Mouse (Mus musculus) adrenal gland, postnatal 10 days (tissue): ENCODE measurements around the gene Zzef1. TPM values are rescaled to one million over a fixed set of nuclear protein-coding genes. Genes with fewer than 3 reads are reported as not detected.
"Not testable (repeated sequence)": the region's sequence is repeated elsewhere in the genome, so short reads cannot be mapped to it uniquely, and the experiment has no call there.

Source experiments
- DNase-seq: peaks from one replicate; pipeline ENCODE4 v3.0.0; 2021; ENCODE audit warnings: mixed read lengths
- long read RNA-seq, 2 experiments: library from polyadenylated mRNA; stranded (forward); transcript quantifications; one replicate each; pipeline ENCODE4 v2.0.0; 2021
- total RNA-seq, 2 experiments: library from RNA; stranded (reverse); gene quantifications; 2 replicates each; pipeline ENCODE4 v1.2.3; 2021

The Zzef1 gene
- 10 to 100 TPM; 26.4 to 39.9 TPM for total RNA-seq
- long read RNA-seq, experiment 1, partial matches to known transcripts: 2 of 3 reads
- long read RNA-seq, experiment 1, other reads (novel, unspliced or antisense): 1 of 3 reads
- long read RNA-seq, experiment 2, partial matches to known transcripts: 6 of 6 reads
- long read RNA-seq, experiment 2, other reads (novel, unspliced or antisense): 0 of 6 reads

- DNase-seq: peak; percentile 94
Measured at GRCm38 (mm10) chr11:72795455-72796295, at the start of gene Zzef1, which contains the start of gene Cyb5d2. TSS of gene Zzef1 (plus strand) at chr11:72796226. TSS of gene Cyb5d2 (minus strand) at chr11:72796142.

- peak; percentile 27 for DNase-seq
Measured at GRCm38 (mm10) chr11:72751956-72752355, 44.1 kb upstream of the Zzef1 start.

- DNase-seq: no peak
Measured at GRCm38 (mm10) chr11:72758316-72758715, 37.7 kb upstream of the Zzef1 start.

GRCm38 (mm10) chr11:72759581-72759980 lies 36.4 kb upstream of the Zzef1 start:
- DNase-seq: no peak

GRCm38 (mm10) chr11:72760781-72761180 lies 35.2 kb upstream of the Zzef1 start:
- no peak for DNase-seq

GRCm38 (mm10) chr11:72764270-72764669 lies 31.8 kb upstream of the Zzef1 start:
- no peak for DNase-seq

GRCm38 (mm10) chr11:72767716-72768115 lies 28.3 kb upstream of the Zzef1 start:
- peak; percentile 42 for DNase-seq

GRCm38 (mm10) chr11:72769061-72769460 lies 27.0 kb upstream of the Zzef1 start:
- DNase-seq: no peak

GRCm38 (mm10) chr11:72770324-72770723 lies 25.7 kb upstream of the Zzef1 start:
- no peak for DNase-seq

- DNase-seq: no peak
Measured at GRCm38 (mm10) chr11:72770816-72771215, 25.2 kb upstream of the Zzef1 start.

GRCm38 (mm10) chr11:72771461-72771860 lies 24.6 kb upstream of the Zzef1 start:
- no peak for DNase-seq

- not testable (repeated sequence) for DNase-seq
Measured at GRCm38 (mm10) chr11:72772611-72773010, 23.4 kb upstream of the Zzef1 start.

GRCm38 (mm10) chr11:72778957-72779356 lies 17.1 kb upstream of the Zzef1 start:
- DNase-seq: no peak

GRCm38 (mm10) chr11:72782103-72782502 lies 13.9 kb upstream of the Zzef1 start:
- DNase-seq: no peak

GRCm38 (mm10) chr11:72782503-72782902 lies 13.5 kb upstream of the Zzef1 start:
- DNase-seq: no peak

GRCm38 (mm10) chr11:72792033-72792432 lies 4.0 kb upstream of the Zzef1 start:
- no peak for DNase-seq

GRCm38 (mm10) chr11:72795149-72795454 lies 924 bp upstream of the Zzef1 start:
- DNase-seq: no peak

- DNase-seq: no peak
Measured at GRCm38 (mm10) chr11:72796296-72796687, 266 bp downstream of the Zzef1 start.

GRCm38 (mm10) chr11:72796773-72797338 lies 830 bp downstream of the Zzef1 start:
- no peak for DNase-seq

- DNase-seq: no peak
Measured at GRCm38 (mm10) chr11:72798112-72798511, 2.1 kb downstream of the Zzef1 start.

GRCm38 (mm10) chr11:72801182-72801581 lies 5.2 kb downstream of the Zzef1 start:
- no peak for DNase-seq

GRCm38 (mm10) chr11:72803038-72803437 lies 7.0 kb downstream of the Zzef1 start:
- DNase-seq: no peak

GRCm38 (mm10) chr11:72804586-72804985 lies 8.6 kb downstream of the Zzef1 start:
- DNase-seq: no peak

- DNase-seq: no peak
Measured at GRCm38 (mm10) chr11:72805232-72805631, 9.2 kb downstream of the Zzef1 start.
